Mouse (Mus musculus) G1E (cell line): Measurements from ENCODE around the gene Meis2.

Source experiments
- CTCF ChIP-seq: IDR thresholded peaks from 2 replicates; pipeline ENCODE4 v1.5.1; 2012; ENCODE audit warnings: low read depth, low read length, inconsistent platforms, mixed read lengths
- GATA1 ChIP-seq: IDR thresholded peaks from 2 replicates; pipeline ENCODE4 v1.6.1; 2012; ENCODE audit warnings: borderline replicate concordance, low read length, inconsistent platforms, mixed read lengths
- TAL1 ChIP-seq: conservative IDR thresholded peaks from 2 replicates; pipeline ENCODE4 v1.6.1; 2012; ENCODE audit warnings: low read depth, low read length, inconsistent platforms, mixed read lengths

GRCm38 (mm10) chr2:116045048-116045447 is 20.6 kb downstream of the Meis2 start:
- TF ChIP-seq CTCF (no peak), GATA1 (no peak), TAL1 (no peak)
